Mouse (Mus musculus): ENCODE results near the gene Stk25. TPM values are rescaled to one million over a fixed set of nuclear protein-coding genes. Genes with fewer than 3 reads are reported as not detected.

The Stk25 gene
- polyA plus RNA-seq, 1 experiment = 115 TPM

GRCm38 (mm10) chr1:93678386-93678785 is 19.9 kb upstream of the Stk25 start:
- peaks cover 5% of the 10 kb centered on the region for H3K4me1 ChIP-seq (ENCODE audit: control insufficient read depth, insufficient read depth, low read length)
- TF ChIP-seq CTCF (IDR thresholded peaks at IDR 0.05; ENCODE audit: borderline replicate concordance, insufficient read depth, low read length) (no peak), POLR2A (IDR thresholded peaks at IDR 0.05; ENCODE audit: low read depth, low read length) (no peak)
- no peak overlapping the region for H3K4me3 ChIP-seq (ENCODE audit: insufficient read depth, low read length)
- H3K27ac ChIP-seq (ENCODE audit: insufficient read depth, low read length) = no peak overlapping the region

GRCm38 (mm10) chr1:93672682-93673081 is 14.2 kb upstream of the Stk25 start:
- Histone ChIP-seq H3K27ac (ENCODE audit: insufficient read depth, low read length) (no peak overlapping the region), H3K4me3 (ENCODE audit: insufficient read depth, low read length) (no peak overlapping the region), H3K4me1 (ENCODE audit: control insufficient read depth, insufficient read depth, low read length) (no peaks in the 10 kb centered on the region)
- TF ChIP-seq CTCF (IDR thresholded peaks at IDR 0.05; ENCODE audit: borderline replicate concordance, insufficient read depth, low read length) (no peak), POLR2A (IDR thresholded peaks at IDR 0.05; ENCODE audit: low read depth, low read length) (no peak)

GRCm38 (mm10) chr1:93669941-93670340 is 11.5 kb upstream of the Stk25 start:
- TF ChIP-seq CTCF (IDR thresholded peaks at IDR 0.05; ENCODE audit: borderline replicate concordance, insufficient read depth, low read length) (no peak), POLR2A (IDR thresholded peaks at IDR 0.05; ENCODE audit: low read depth, low read length) (no peak)
- H3K27ac ChIP-seq (ENCODE audit: insufficient read depth, low read length) = no peak overlapping the region
- no peaks in the 10 kb centered on the region for H3K4me1 ChIP-seq (ENCODE audit: control insufficient read depth, insufficient read depth, low read length)
- H3K4me3 ChIP-seq (ENCODE audit: insufficient read depth, low read length) = no peak overlapping the region

- peak; percentile 57 for TF ChIP-seq POLR2A (IDR thresholded peaks at IDR 0.05; ENCODE audit: low read depth, low read length)
- TF ChIP-seq CTCF (IDR thresholded peaks at IDR 0.05; ENCODE audit: borderline replicate concordance, insufficient read depth, low read length) = 0 out of 2 replicates have a peak, but pooled peaks have one; percentile 33
- Histone ChIP-seq H3K4me3 (ENCODE audit: insufficient read depth, low read length) (peak overlapping the region; percentile 22; the same call in 1 of the 2 replicates), H3K4me1 (ENCODE audit: control insufficient read depth, insufficient read depth, low read length) (no peaks in the 10 kb centered on the region), H3K27ac (ENCODE audit: insufficient read depth, low read length) (no peak overlapping the region)
Measured at GRCm38 (mm10) chr1:93668791-93669548, 10.5 kb upstream of the Stk25 start.

- TF ChIP-seq CTCF (IDR thresholded peaks at IDR 0.05; ENCODE audit: borderline replicate concordance, insufficient read depth, low read length) (no peak), POLR2A (IDR thresholded peaks at IDR 0.05; ENCODE audit: low read depth, low read length) (no peak)
- Histone ChIP-seq H3K4me1 (ENCODE audit: control insufficient read depth, insufficient read depth, low read length) (no peaks in the 10 kb centered on the region), H3K27ac (ENCODE audit: insufficient read depth, low read length) (no peak overlapping the region), H3K4me3 (ENCODE audit: insufficient read depth, low read length) (no peak overlapping the region)
Measured at GRCm38 (mm10) chr1:93667760-93668400, 9.4 kb upstream of the Stk25 start.

GRCm38 (mm10) chr1:93657025-93657360 is 1.5 kb downstream of the Stk25 start:
- H3K4me1 ChIP-seq (ENCODE audit: control insufficient read depth, insufficient read depth, low read length) = no peaks in the 10 kb centered on the region
- H3K4me3 ChIP-seq (ENCODE audit: insufficient read depth, low read length) = no peak overlapping the region
- TF ChIP-seq CTCF (IDR thresholded peaks at IDR 0.05; ENCODE audit: borderline replicate concordance, insufficient read depth, low read length) = no peak
- TF ChIP-seq POLR2A (IDR thresholded peaks at IDR 0.05; ENCODE audit: low read depth, low read length) = no peak
- H3K27ac ChIP-seq (ENCODE audit: insufficient read depth, low read length) = no peak overlapping the region

- Histone ChIP-seq H3K4me3 (ENCODE audit: insufficient read depth, low read length) (no peak overlapping the region), H3K4me1 (ENCODE audit: control insufficient read depth, insufficient read depth, low read length) (no peaks in the 10 kb centered on the region), H3K27ac (ENCODE audit: insufficient read depth, low read length) (no peak overlapping the region)
- TF ChIP-seq CTCF (IDR thresholded peaks at IDR 0.05; ENCODE audit: borderline replicate concordance, insufficient read depth, low read length) = no peak
- no peak for TF ChIP-seq POLR2A (IDR thresholded peaks at IDR 0.05; ENCODE audit: low read depth, low read length)
Measured at GRCm38 (mm10) chr1:93656325-93657024, 2.0 kb downstream of the Stk25 start.

GRCm38 (mm10) chr1:93654798-93655197 is 3.7 kb downstream of the Stk25 start:
- TF ChIP-seq POLR2A (IDR thresholded peaks at IDR 0.05; ENCODE audit: low read depth, low read length) (no peak), CTCF (IDR thresholded peaks at IDR 0.05; ENCODE audit: borderline replicate concordance, insufficient read depth, low read length) (no peak)
- H3K27ac ChIP-seq (ENCODE audit: insufficient read depth, low read length) = no peak overlapping the region
- no peaks in the 10 kb centered on the region for H3K4me1 ChIP-seq (ENCODE audit: control insufficient read depth, insufficient read depth, low read length)
- no peak overlapping the region for H3K4me3 ChIP-seq (ENCODE audit: insufficient read depth, low read length)

- Histone ChIP-seq H3K4me3 (ENCODE audit: insufficient read depth, low read length) (no peak overlapping the region), H3K4me1 (ENCODE audit: control insufficient read depth, insufficient read depth, low read length) (no peaks in the 10 kb centered on the region), H3K27ac (ENCODE audit: insufficient read depth, low read length) (no peak overlapping the region)
- TF ChIP-seq POLR2A (IDR thresholded peaks at IDR 0.05; ENCODE audit: low read depth, low read length) (no peak), CTCF (IDR thresholded peaks at IDR 0.05; ENCODE audit: borderline replicate concordance, insufficient read depth, low read length) (no peak)
Measured at GRCm38 (mm10) chr1:93654275-93654674, 4.2 kb downstream of the Stk25 start.
